Mouse (Mus musculus) forebrain, embryonic 14.5 days (tissue): Measurements from ENCODE around the gene Adgrl1. TPM values are rescaled to one million over a fixed set of nuclear protein-coding genes. Genes with fewer than 3 reads are reported as not detected.

ENCODE experiments used
- ATAC-seq: fragments of 200-750 bp; cut with Nextera tagmentation; 2 replicates; pipeline ENCODE4 v1.8.0; 2017; ENCODE audit warnings: mild to moderate bottlenecking, moderate library complexity
- DNase-seq: peaks from one replicate; pipeline ENCODE4 v3.0.0-alpha.2; 2015; ENCODE audit warnings: low spot score
- H3K27ac ChIP-seq: fragments of 300-500 bp; sonication (generic); 2 replicates; pipeline ENCODE4 v1.5.1; 2014; ENCODE audit warnings: low read depth, mild to moderate bottlenecking, control low read depth, low read length, moderate library complexity
- H3K27me3 ChIP-seq: fragments of 300-500 bp; sonication (generic); replicated peaks from 2 replicates; pipeline ENCODE4 v1.6.1; 2014; ENCODE audit warnings: low read length, control low read depth, mixed read lengths; ENCODE audit not compliant: control insufficient read depth, insufficient read depth
- H3K36me3 ChIP-seq: fragments of 300-500 bp; sonication (generic); 2 replicates; pipeline ENCODE4 v1.6.1; 2014; ENCODE audit warnings: low read length, control low read depth; ENCODE audit not compliant: control insufficient read depth, insufficient read depth
- H3K4me1 ChIP-seq: fragments of 300-500 bp; sonication (generic); 2 replicates; pipeline ENCODE4 v1.6.1; 2014; ENCODE audit warnings: antibody characterized with exemption, low read length, control low read depth; ENCODE audit not compliant: control insufficient read depth, insufficient read depth
- H3K4me2 ChIP-seq: fragments of 300-500 bp; sonication (generic); 2 replicates; pipeline ENCODE4 v1.6.1; 2014; ENCODE audit warnings: mild to moderate bottlenecking, control low read depth, low read length
- H3K4me3 ChIP-seq: fragments of 300-500 bp; sonication (generic); 2 replicates; pipeline ENCODE4 v1.5.1; 2014; ENCODE audit warnings: low read depth, low read length, control low read depth
- H3K9ac ChIP-seq: fragments of 300-500 bp; sonication (generic); 2 replicates; pipeline ENCODE4 v1.6.1; 2014; ENCODE audit warnings: mild to moderate bottlenecking, low read length, control low read depth, moderate library complexity
- H3K9me3 ChIP-seq: fragments of 300-500 bp; sonication (generic); replicated peaks from 2 replicates; pipeline ENCODE4 v1.6.1; 2016; ENCODE audit warnings: low read length, control low read depth, mixed read lengths; ENCODE audit not compliant: control insufficient read depth
- WGBS: fragments of 180-500 bp; shearing (Covaris S2); extraction: QIAGEN DNeasy Blood & Tissue Kit; methylation state at CpG from one replicate; pipeline ENCODE4 v1.1.7; 2014; 5-methylcytosine and 5-hydroxymethylcytosine counted together
- polyA plus RNA-seq: library from polyadenylated mRNA; unstranded; fragments of >200 nt; fragmentation: Nextera tagmentation; extraction: Ambion mirVana; gene quantifications from 2 replicates; pipeline ENCODE4 v1.2.1, GENCODE M21; 2014

Adgrl1 gene
- polyA plus RNA-seq, 1 experiment from 2014 or later: 44.4 TPM

DNA sequence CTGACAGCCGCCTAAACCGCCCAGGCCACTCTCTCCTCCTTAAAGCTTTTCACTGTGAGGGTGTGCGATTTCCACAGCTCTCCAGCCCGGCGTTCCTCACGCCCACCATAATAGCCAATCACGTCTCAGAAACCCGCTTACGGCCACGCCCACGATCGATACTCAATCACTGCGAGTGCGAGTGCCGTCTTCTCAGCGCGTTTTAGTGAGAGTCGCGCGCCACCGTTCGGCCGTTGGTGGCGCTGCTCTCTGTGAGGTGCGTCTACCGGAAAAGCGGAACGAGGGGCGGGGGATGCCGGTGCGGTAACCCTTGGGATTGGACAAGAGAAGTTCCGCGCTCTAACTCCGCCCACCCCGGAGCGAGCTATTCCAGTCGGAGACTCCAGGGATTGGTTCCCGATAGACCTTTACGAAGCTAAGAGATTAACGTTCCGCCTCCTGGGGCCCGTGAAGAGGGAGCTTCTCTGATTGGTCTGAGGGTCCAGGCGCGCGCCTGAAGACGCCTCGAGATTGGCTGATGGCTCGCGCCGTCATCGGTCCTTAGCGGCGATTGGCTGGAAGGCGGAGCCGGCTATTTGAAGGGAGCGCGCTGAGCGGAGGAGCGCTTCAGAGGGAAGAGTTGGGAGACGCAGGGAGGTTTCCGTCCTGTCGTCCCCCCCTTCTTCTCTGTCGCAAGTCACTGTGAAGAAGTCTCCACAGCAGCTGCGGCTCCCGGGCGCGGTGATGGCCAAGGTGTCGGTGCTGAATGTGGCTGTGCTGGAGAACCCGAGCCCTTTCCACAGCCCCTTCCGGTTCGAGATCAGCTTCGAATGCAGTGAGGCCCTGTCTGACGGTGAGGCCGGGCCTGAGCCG lies 55.4 kb downstream of the Adgrl1 start, which contains the start of the genes Gm10644 and Asf1b:
TSS of gene Gm10644 (minus strand) at position 100 of the 852 bp plus-strand sequence.
TSS of gene Asf1b (plus strand) at position 402 of the 852 bp plus-strand sequence.
- Histone ChIP-seq H3K4me1 (peaks cover 8% of the 10 kb centered on the region), H3K36me3 (no peaks in the 10 kb centered on the region), H3K9me3 (no peaks in the 10 kb centered on the region), H3K4me3 (peak within 1 kb of the TSS; percentile 60), H3K9ac (peak within 1 kb of the TSS; percentile 60), H3K27ac (peak within 1 kb of the TSS; percentile 23), H3K4me2 (peak within 1 kb of the TSS; percentile 92), H3K27me3 (no peaks in the 10 kb centered on the region)
- under 1% methylated on average over 73 of the region's 75 CpGs for WGBS
- ATAC-seq (peak; percentile 99), DNase-seq (peak; percentile 100)

DNA sequence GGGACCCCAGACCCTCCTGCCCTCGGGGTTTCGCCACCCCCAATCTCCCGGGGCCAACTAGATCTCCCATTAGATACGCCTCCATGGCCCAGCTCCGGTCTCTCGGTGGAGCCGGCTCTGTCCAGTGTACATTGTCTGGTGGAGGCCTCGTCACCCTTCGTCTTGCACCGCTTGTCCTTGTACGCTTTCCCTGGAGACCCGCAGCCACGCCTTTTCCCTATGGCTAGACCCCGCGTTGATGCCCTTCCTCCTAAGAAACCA lies 56.0 kb downstream of the Adgrl1 start:
- ATAC-seq (no peak), DNase-seq (no peak)
- WGBS: 2% methylated on average over 15 of the region's 15 CpGs

DNA sequence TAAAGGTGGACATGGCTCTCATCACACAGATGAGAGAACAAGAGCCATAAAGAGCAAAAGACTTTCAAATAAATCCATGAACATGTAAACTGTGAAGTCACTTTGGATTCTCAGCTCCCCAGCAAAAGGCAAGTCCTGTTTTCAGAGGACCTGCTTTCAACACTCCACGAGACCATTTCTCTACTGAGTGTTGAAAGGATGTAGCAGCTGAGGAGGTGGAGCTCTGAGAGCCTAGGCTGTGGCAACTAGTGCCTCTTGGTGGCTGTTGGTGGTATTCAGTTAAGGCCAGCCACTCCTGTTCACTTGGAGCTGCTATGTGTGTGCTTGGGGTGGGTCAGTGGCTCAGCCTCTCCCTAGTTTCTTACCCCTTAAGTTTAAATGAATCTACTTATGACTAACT lies 56.9 kb downstream of the Adgrl1 start:
- WGBS: 8% methylated on average over 1 of the region's 1 CpGs
- peaks cover 8% of the 10 kb centered on the region for H3K4me1 ChIP-seq
- H3K36me3 ChIP-seq: no peaks in the 10 kb centered on the region
- H3K27ac ChIP-seq: no peak overlapping the region
- peak overlapping the region; percentile 60 for H3K9ac ChIP-seq
- no peaks in the 10 kb centered on the region for H3K9me3 ChIP-seq
- H3K27me3 ChIP-seq: no peaks in the 10 kb centered on the region
- H3K4me2 ChIP-seq: peak overlapping the region; percentile 92
- peak overlapping the region; percentile 60 for H3K4me3 ChIP-seq
- ATAC-seq: no peak
- DNase-seq: peak; percentile 19

More for the DNA sequence above, 56.0 kb downstream of the Adgrl1 start:
- no peaks in the 10 kb centered on the region for H3K27me3 ChIP-seq
- no peaks in the 10 kb centered on the region for H3K36me3 ChIP-seq
- H3K9ac ChIP-seq: peak overlapping the region; percentile 60
- H3K27ac ChIP-seq: peak overlapping the region; percentile 23; the same call in 1 of the 2 replicates
- H3K4me1 ChIP-seq: peaks cover 8% of the 10 kb centered on the region
- no peaks in the 10 kb centered on the region for H3K9me3 ChIP-seq
- H3K4me3 ChIP-seq: peak overlapping the region; percentile 60
- peak overlapping the region; percentile 92 for H3K4me2 ChIP-seq

DNA sequence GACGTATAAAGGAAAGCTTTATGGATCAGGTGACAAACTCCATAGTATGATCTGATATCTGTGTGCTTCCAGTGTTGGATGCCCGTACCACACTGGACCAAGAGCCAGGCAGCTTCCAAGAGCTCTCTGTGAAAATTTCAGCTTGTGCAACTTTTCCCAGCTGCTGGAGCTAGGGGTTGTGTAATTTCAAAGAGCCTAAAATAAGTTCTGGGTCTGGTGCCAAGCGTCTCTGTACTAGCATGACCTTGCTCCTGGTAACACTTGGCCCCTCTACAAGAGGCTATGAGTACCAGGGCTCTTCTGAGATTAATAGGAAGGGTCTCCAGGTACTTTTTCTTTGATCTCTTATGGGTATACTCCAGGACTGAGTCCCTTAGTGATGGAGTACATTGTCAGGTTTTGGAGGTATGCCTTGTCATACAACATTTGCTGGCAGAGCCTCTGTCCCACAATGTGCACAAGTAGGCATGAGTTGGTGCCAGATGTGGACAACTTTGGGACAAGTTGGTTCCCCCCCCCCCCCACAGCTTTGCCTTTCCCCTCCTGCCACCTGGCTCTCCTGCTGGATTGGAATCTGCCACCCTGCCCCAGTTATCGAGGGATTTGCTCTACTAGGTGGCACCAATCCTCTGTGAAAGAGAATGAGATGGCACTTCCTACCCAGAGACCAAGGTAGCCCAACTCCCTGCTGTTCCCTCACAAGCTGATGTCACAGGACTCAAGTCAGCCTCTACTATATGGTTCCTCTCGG lies 64.3 kb downstream of the Adgrl1 start:
- H3K4me1 ChIP-seq: no peaks in the 10 kb centered on the region
- H3K4me3 ChIP-seq: no peak overlapping the region
- no peaks in the 10 kb centered on the region for H3K27me3 ChIP-seq
- no peak overlapping the region for H3K27ac ChIP-seq
- peaks cover 14% of the 10 kb centered on the region for H3K36me3 ChIP-seq
- no peak overlapping the region for H3K9ac ChIP-seq
- DNase-seq: no peak
- H3K9me3 ChIP-seq: no peaks in the 10 kb centered on the region
- ATAC-seq: no peak
- 88% methylated on average over 5 of the region's 5 CpGs for WGBS
- H3K4me2 ChIP-seq: no peak overlapping the region

DNA sequence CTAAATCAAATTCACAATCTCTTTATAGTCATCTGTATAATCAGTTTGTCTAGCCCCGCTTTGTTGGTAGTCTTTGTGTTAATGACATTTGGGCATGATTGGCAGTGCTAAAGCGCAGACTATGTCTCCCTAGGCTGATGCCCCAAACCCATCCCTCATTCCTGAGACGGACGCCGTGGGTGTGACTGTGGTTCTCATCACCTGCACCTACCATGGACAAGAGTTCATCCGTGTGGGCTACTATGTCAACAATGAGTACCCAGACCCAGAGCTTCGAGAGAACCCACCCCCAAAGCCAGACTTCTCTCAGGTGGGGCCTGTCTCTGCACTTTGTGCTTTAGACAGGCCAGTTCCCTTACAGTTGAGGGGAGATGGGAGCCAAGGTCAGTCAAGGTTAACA lies 67.8 kb downstream of the Adgrl1 start:
- no peak for ATAC-seq
- Histone ChIP-seq H3K36me3 (peaks cover 15% of the 10 kb centered on the region), H3K9me3 (no peaks in the 10 kb centered on the region), H3K9ac (no peak overlapping the region), H3K4me1 (no peaks in the 10 kb centered on the region), H3K4me3 (no peak overlapping the region), H3K27me3 (no peaks in the 10 kb centered on the region), H3K27ac (no peak overlapping the region), H3K4me2 (no peak overlapping the region)
- WGBS: 96% methylated on average over 7 of the region's 7 CpGs
- no peak for DNase-seq

DNA sequence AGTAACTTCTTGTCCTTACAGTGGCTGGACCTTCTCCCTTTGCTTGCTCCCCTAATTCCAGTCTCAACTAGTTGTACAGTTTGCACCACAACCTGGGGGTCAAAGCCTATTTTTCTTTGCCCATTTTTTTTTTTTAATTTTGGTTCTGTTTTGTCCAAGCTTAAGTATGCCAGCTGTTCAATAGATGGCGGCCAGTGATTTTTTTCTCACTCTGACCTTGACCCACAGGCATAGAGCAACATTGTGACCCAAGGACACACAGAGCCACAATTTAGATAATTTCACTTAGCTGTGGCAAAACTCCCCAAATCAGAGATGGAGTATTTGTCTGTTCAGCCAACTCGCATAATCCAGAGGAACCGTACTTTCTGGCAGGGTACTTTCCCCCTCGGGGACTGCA lies 71.2 kb downstream of the Adgrl1 start:
- ATAC-seq: no peak

DNA sequence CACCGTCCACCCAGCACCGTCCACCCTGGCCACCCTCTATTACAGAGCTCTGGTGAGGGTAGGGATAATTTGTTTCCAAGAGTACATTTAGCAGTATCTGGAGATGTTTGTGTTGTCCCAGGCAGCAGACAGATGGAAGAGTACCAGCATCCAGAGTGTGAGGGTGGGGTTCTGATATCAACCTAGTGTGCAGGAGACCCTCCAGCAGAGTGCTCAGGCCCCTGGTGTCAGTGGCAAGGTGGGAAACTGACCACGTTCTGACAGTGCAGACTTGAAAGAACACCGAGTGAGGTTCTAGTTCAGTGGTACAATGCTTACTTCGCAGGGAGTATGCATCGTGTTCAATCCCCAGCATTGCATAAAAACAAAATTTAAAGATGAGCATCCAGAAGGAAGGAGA lies 71.8 kb downstream of the Adgrl1 start:
- 76% methylated on average over 6 of the region's 6 CpGs for WGBS
- no peak overlapping the region for H3K27ac ChIP-seq
- no peak overlapping the region for H3K9ac ChIP-seq

More for the DNA sequence above, 71.2 kb downstream of the Adgrl1 start:
- Histone ChIP-seq H3K9me3 (no peaks in the 10 kb centered on the region), H3K4me1 (peaks cover 10% of the 10 kb centered on the region), H3K27me3 (no peaks in the 10 kb centered on the region), H3K4me3 (no peak overlapping the region), H3K36me3 (peaks cover 12% of the 10 kb centered on the region; the same call in 1 of the 2 replicates), H3K27ac (no peak overlapping the region), H3K4me2 (no peak overlapping the region), H3K9ac (no peak overlapping the region)
- 93% methylated on average over 4 of the region's 4 CpGs for WGBS
- no peak for DNase-seq

DNA sequence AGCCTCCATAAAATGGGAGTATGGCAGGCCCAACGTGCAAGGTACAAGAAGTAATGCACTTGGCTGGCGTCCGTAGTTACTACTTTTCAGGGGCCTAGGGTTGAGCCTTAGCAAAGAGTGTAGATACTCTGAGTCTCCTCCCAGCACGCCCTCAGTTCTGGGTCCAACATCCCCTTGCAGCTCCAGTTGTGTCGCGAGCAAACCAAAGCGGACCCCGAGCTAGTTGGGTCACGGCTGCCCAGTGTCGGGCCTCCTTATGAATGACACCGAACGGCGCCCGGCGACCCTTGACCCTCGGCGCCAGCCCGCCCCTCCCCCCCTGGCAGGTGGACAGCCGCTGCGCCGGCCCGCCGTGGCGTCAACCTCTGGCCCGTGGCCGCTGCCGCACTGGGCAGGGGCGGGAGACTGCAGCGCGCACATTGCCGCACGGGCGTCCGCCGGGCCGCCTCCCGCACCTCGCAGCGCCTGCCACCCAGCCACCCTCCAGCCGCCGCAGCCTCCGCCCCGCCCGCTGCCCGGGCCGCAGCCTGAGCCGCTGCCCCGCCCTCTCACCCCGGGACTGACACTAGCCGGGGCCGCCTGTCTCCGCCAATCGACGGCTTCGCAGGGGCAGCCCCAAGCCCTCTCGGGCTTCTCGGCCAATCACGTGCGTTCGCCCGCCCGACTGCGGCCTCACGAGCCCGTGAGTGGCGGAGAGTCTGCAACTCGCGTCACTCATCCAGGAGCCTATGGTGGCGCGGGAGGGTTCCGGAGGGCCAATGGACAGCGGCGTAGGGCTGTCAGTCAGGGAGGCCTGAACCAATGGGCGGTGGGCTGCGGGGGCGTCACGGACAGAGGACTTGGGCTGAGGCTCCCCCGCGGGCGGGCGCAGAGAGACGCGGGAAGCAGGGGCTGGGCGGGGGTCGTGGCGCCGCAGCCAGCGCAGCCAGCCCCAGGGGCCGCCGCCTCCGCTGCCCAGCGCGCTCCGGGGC lies 72.5 kb downstream of the Adgrl1 start, which contains the start of gene Prkaca:
TSS of gene Prkaca (plus strand) at position 844 of the 971 bp plus-strand sequence.
- Histone ChIP-seq H3K9ac (peak within 1 kb of the TSS; percentile 93), H3K4me3 (peak within 1 kb of the TSS; percentile 97), H3K27me3 (no peaks in the 10 kb centered on the region), H3K36me3 (peaks cover 12% of the 10 kb centered on the region; the same call in 1 of the 2 replicates), H3K4me2 (peak within 1 kb of the TSS; percentile 92), H3K4me1 (peaks cover 15% of the 10 kb centered on the region), H3K9me3 (no peaks in the 10 kb centered on the region), H3K27ac (peak within 1 kb of the TSS; percentile 77)
- ATAC-seq (peak; percentile 100), DNase-seq (peak; percentile 99)
- under 1% methylated on average over 77 of the region's 94 CpGs for WGBS

More for the DNA sequence above, 71.8 kb downstream of the Adgrl1 start:
- H3K4me1 ChIP-seq: peaks cover 10% of the 10 kb centered on the region
- peak overlapping the region; percentile 80 for H3K4me2 ChIP-seq
- DNase-seq (no peak), ATAC-seq (no peak)
- no peaks in the 10 kb centered on the region for H3K27me3 ChIP-seq
- H3K36me3 ChIP-seq: peaks cover 12% of the 10 kb centered on the region; the same call in 1 of the 2 replicates
- H3K4me3 ChIP-seq: no peak overlapping the region
- no peaks in the 10 kb centered on the region for H3K9me3 ChIP-seq
